Mouse (Mus musculus): ENCODE data around the gene Cacng2. TPM values are rescaled to one million over a fixed set of nuclear protein-coding genes. Genes with fewer than 3 reads are reported as not detected.
"Not testable (repeated sequence)": the region's sequence is repeated elsewhere in the genome, so short reads cannot be mapped to it uniquely, and the experiment has no call there.

Cacng2 gene
- total RNA-seq, 1 experiment from 2014 or later: not detected

DNA sequence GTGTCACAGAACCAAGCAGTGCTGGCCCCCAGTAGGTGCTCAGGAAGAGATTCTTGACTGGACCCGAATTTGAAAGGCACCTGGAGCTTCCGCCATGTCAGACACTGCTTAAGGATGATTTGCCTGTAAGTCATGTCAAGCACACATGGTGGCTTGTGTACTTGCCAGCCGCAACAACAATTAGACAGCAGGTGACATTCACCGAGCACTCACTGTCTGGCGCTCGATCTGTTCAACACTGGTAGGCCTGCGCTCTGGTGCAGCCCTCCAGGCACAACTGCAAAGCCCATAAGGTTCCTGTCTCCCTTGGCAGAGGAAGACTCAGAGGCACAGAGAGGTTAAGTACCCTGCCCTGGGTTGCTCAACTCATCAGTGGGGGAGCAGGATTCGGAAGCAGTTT is 77.1 kb downstream of the Cacng2 start:
- ATAC-seq (ENCODE audit: extremely low read depth, insufficient number of reproducible peaks, low FRiP score, poor library complexity, severe bottlenecking): no peak

DNA sequence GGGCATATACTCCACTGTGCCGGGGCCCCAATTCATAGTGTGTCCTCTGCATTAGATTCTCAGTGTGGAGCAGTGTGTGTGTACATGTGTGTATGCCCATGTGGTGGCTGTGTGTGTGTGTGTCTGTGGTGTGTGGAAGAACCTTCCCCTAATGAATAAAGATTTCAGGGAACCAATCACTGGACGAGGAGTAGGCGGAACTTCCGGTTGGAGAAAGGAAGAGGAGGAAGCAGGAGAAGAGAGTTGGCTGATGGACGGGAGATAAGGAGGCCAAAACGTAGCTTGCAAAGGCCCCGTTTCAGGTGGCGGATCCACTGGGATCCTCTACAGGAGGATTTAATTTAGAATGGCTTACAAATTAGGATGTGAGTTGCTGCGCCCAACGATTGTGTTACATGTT is 82.2 kb downstream of the Cacng2 start:
- ATAC-seq (ENCODE audit: extremely low read depth, insufficient number of reproducible peaks, low FRiP score, poor library complexity, severe bottlenecking): no peak

DNA sequence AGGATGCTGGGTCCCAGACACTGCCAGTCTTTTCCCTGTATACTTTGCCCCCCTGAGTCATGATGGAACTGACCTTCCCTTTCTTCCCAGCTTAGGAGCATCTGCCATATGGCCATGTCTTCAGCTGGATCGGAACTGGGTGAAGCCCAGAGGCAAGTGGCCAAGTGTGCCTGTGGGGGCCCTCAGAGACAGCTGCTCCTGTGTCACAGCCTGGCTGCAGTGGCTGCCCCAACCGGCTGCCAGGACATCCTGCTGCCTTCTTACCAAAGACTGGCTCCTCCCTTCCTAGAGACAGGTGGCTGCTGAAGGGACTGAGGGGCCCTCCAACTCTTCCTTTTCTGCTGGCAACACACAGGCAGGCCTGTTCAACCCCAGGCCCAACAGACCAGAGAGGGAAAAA is 83.2 kb downstream of the Cacng2 start:
- ATAC-seq (ENCODE audit: extremely low read depth, insufficient number of reproducible peaks, low FRiP score, poor library complexity, severe bottlenecking): no peak

DNA sequence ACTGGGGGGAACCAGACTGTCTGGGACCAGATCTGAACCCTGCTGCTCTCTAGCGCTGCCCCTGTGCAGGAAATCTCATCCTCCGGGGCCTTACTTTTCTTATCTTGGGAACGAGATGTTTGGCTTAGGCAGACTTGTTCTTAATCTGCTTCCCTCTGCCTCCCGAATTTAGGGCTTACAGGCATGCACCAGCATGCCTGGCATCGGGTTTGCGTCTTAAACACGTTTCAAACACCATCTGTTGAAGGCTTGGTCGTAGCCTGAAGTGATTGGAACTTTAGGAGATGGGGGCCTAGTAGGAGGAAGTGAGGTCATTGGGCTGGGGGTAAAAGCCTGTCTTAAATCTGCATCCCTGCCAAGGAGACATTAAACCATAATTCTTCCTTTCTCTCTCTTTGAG is 89.9 kb downstream of the Cacng2 start:
- no peak for ATAC-seq (ENCODE audit: extremely low read depth, insufficient number of reproducible peaks, low FRiP score, poor library complexity, severe bottlenecking)

DNA sequence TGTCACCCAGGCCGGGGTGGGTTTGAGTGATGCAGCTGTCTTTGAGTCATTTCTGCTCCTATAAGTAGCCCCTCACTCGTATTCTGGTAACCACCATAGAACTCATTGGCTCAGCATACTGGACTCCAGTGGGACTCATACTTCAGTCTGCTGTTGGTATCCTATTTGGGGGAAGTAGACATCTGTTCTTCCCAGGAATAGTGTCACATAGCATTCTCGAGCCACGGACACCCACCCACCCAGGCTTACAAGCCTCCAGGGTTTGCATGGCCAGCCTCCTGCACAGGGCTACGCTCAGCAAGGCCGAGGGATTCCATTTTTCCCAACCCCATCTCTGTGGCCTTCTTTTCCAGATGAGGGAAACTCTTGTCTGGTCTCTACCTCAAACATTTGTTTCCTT is 93.3 kb downstream of the Cacng2 start:
- ATAC-seq (ENCODE audit: extremely low read depth, insufficient number of reproducible peaks, low FRiP score, poor library complexity, severe bottlenecking): no peak

- no peak for ATAC-seq (ENCODE audit: extremely low read depth, insufficient number of reproducible peaks, low FRiP score, poor library complexity, severe bottlenecking)
Measured at GRCm38 (mm10) chr15:78024211-78024610, 95.6 kb downstream of the Cacng2 start.

DNA sequence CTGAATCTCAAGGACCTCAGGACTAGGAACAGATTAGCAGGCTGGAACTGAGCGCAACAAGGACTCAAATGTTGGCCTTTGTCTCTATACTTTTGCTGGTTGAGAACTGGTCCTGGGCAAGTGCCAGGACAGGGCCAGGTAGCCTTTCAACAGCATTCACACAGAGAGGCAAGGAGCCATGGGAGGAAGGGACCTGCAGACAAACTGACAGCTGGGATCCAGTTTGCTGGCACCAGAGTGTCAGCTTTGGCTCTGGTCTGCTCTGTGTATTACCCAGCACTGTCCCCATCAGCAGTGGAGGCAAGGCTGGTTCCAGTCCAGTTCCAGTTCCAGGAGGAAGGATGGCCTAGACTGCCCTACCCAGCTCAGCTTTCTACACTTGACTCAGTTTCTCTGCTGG is 105.8 kb downstream of the Cacng2 start:
- ATAC-seq (ENCODE audit: extremely low read depth, insufficient number of reproducible peaks, low FRiP score, poor library complexity, severe bottlenecking): no peak

DNA sequence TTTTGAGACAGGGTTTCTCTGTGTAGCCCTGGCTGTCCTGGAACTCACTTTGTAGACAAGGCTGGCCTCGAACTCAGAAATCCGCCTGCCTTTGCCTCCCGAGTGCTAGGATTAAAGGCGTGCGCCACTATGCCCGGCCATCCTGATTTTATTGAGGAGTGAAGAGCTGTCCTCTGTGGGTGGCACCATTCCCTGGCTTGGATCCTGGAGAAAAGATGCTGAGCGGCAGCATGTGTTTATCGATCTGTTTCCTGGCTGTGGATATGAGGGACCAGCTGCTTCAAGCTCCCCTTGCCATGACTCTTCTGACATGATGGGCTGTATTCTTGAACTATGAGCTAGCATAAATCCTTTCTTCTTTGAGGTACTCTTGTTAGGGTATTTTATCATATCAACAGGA is 111.6 kb downstream of the Cacng2 start:
- ATAC-seq (ENCODE audit: extremely low read depth, insufficient number of reproducible peaks, low FRiP score, poor library complexity, severe bottlenecking): not testable (repeated sequence)

DNA sequence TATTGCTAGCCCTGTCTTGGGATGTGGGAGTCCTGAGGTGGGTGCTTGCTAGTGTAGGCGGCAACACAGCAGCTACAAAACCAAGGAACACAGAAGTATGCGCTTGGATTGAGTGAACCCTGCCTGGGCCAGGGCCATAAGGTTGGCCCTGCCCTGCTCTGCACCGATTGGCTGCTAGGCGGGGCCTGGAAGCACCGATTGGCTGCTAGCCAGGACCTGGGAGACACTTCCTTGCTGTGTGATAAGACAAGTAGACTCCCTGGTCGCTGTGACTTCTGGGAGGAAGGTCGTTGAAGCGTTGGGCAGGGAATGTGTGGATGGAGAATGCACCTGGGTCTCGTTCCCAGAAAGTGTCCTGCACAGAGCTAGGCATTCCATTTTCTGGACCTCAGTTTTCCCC is 115.9 kb downstream of the Cacng2 start:
- ATAC-seq (ENCODE audit: extremely low read depth, insufficient number of reproducible peaks, low FRiP score, poor library complexity, severe bottlenecking): no peak

DNA sequence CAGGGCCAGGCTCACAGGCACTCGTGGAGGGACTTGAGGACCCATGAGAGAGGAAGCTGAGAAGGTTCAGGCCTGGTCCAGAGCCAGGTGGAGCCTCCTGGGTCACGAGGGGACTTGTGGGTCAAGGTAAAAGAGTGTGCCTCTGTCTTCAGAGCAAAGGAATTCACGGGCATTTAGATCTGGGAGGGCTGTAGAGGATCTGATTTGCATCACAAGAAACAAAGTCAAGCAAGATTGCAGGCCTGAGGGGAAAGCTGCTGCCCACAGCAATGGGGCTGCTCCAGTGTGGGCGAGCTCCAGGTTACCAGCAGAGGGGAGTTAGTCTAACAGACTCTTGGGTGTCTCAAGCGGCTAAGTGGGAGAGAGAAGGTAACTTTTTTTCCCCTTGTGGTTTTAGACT is 118.4 kb downstream of the Cacng2 start:
- ATAC-seq (ENCODE audit: extremely low read depth, insufficient number of reproducible peaks, low FRiP score, poor library complexity, severe bottlenecking): no peak

- ATAC-seq (ENCODE audit: extremely low read depth, insufficient number of reproducible peaks, low FRiP score, poor library complexity, severe bottlenecking): no peak
Measured at GRCm38 (mm10) chr15:77988541-77988940, 131.3 kb downstream of the Cacng2 start.

DNA sequence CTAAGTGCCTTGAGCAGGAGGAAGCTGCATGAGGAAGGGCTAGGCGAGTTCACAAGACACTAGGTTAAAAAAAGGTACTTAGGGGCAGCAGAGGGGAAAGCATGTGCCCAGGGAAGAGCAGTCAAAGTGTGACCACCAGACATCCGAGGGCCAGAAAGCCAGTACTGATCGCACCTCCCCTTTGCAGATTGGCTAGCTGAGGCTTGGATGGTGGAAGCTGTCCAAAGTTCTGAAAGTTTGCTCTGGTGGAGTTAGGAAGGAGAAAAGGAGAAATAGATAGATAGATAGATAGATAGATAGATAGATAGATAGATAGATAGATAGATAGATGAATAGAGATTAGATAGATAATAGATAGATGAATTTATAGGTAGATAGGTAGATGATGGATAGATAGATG is 136.4 kb downstream of the Cacng2 start:
- ATAC-seq (ENCODE audit: extremely low read depth, insufficient number of reproducible peaks, low FRiP score, poor library complexity, severe bottlenecking): no peak

- ATAC-seq (ENCODE audit: extremely low read depth, insufficient number of reproducible peaks, low FRiP score, poor library complexity, severe bottlenecking): peak; percentile 38; the same call in 1 of the 2 replicates
Measured at GRCm38 (mm10) chr15:77982195-77982939, 137.5 kb downstream of the Cacng2 start.

DNA sequence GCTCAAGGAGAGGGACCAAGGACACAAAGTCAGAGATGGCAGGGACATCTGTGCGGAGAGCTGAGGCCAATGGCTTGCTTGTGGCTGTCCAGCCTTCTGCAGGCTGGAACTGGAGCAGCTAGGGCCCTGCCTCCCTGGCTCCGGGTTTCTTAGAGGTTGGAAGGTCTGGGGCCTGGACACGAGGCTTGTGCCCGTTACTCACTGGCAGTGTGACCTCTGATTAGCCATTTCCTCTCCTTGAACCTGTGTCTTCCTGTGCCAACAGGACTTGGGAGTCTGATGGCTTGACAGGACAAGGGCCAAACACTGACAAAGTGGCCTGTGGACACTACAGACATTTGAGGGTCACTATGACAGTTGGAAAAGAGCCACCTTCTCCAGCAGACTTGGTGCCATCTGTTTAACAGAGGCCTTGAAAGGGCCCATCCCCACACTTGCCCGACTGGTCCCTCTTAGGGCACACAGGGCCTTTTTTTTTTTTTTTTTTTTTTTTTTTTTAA is 138.6 kb downstream of the Cacng2 start:
- no peak for ATAC-seq (ENCODE audit: extremely low read depth, insufficient number of reproducible peaks, low FRiP score, poor library complexity, severe bottlenecking)

- no peak for ATAC-seq (ENCODE audit: extremely low read depth, insufficient number of reproducible peaks, low FRiP score, poor library complexity, severe bottlenecking)
Measured at GRCm38 (mm10) chr15:77979427-77979865, 140.4 kb downstream of the Cacng2 start.

- no peak for ATAC-seq (ENCODE audit: extremely low read depth, insufficient number of reproducible peaks, low FRiP score, poor library complexity, severe bottlenecking)
Measured at GRCm38 (mm10) chr15:77977663-77978062, 142.2 kb downstream of the Cacng2 start.

DNA sequence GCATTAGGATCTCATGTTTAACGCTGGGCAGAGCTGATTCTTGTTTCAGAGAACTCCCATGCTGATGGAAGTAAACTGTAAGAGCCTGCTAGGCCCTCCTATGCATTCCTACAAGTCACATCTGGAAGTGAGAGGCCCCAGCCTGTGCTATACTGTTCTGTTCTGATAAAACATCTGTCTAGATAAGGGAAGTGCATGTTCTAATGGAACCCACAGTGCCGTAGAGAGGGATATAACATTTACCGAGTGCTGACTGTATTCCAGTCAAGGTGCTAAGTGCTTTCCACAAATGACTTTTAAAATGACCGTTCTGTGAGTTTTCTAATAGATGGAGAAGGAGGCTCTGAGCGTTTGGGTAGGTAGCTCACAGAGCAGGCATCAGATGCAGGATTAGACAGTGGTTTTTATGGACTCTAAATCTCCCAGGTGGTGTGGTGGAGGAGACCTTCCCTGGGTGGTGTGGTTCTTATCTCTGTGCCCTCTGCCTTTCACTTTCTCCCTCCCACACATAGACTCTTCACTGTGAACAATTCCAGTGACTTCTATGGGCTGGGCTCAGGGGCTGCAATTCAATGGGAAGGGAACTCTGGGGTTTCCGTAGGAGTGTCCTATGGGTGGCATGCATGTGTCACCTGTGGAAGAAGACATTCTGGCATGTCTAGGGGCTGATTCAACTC is 145.5 kb downstream of the Cacng2 start:
- ATAC-seq (ENCODE audit: extremely low read depth, insufficient number of reproducible peaks, low FRiP score, poor library complexity, severe bottlenecking): no peak

DNA sequence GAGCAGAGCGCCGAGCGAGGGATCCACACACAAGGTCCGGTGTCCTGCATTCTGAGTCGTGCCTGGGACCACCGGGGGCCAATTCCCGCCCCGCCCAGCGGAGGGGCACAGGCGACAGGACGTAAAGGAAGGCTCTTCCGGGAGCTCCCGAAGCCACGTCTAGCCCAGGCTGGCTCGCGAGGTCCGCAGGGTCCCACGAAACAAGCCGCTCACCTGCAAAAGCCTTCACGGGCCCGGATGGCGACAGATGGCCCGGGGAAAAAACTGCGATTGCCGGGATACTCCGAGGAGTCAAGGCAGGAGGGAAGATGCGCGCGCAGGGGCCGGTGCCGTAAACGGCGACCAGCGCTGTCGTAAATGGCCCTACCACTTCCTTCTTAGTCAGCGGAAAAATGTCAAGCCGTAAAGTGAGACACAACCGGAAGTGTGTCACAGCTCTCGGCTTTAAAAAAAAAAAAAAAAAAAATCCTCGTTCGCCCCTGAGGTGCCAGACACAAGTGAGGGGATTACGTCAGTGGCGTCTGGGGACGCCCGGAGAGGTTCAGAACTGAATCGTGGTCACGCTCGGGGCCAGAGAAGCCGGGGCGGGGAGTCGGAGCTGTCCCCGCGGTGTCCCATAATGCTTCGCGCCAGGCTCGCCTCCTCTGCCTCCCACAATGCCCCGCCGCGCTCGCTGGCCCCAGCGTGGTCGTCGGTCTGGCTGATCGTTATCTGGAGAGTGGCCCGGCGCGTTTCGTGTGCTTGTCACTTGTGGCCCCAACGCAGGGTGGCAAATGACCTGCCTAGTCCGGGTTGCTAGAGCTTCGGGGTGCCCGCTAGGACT is 149.1 kb downstream of the Cacng2 start, which contains the start of gene Eif3d:
Gene Eif3d, minus strand, starts transcription at position 344 of the 823 bp plus-strand sequence.
- peak; percentile 84 for ATAC-seq (ENCODE audit: extremely low read depth, insufficient number of reproducible peaks, low FRiP score, poor library complexity, severe bottlenecking)

DNA sequence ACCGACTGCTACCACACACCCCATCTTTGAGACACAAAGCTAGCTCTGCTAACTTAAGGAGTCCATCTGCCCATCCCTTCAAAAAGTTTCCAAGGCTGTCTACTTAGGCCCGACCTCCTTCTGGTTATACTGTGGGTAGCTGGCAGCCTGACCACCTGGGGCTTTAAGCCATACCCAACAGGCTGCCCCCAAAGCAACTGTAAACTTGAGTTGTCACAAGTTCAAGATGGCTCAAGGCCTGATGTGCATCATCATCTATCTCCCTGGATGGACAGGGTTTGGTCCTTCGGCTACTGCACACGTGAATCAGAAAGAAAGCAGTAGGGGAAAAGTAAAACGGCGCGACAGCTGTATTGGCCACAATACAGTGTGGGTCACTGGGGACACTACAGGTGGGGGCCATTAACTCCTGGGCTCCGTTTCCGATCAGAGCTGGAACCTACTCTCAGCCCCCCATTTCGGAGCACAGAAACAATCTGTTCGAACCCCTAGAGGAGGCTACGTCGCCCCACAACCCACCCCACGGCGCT is 149.8 kb downstream of the Cacng2 start:
- ATAC-seq (ENCODE audit: extremely low read depth, insufficient number of reproducible peaks, low FRiP score, poor library complexity, severe bottlenecking): no peak
